Mouse (Mus musculus): Measurements from ENCODE around the gene Ptger1. TPM values are rescaled to one million over a fixed set of nuclear protein-coding genes. Genes with fewer than 3 reads are reported as not detected.
A peak's percentile ranks its signal among the peaks of the same experiment; 100 is the strongest.

Gene Ptger1
- polyA plus RNA-seq, 1 experiment from 2014 or later: 1.5 TPM

- no peak for ATAC-seq (ENCODE audit: insufficient number of reproducible peaks, insufficient read depth, low FRiP score, low TSS enrichment, low read depth)
- peaks cover 89% of the 10 kb centered on the region for H3K36me3 ChIP-seq
- no peaks in the 10 kb centered on the region for H3K27me3 ChIP-seq
- H3K4me3 ChIP-seq: no peak overlapping the region
- no peaks in the 10 kb centered on the region for H3K9me3 ChIP-seq
- no peak overlapping the region for H3K27ac ChIP-seq
- no peaks in the 10 kb centered on the region for H3K4me1 ChIP-seq
- 82% methylated on average over 5 of the region's 5 CpGs for WGBS
- H3K4me2 ChIP-seq: no peak overlapping the region
- H3K9ac ChIP-seq: no peak overlapping the region
Observed at GRCm38 (mm10) chr8:83674497-83674896, 8.0 kb downstream of the Ptger1 start.

GRCm38 (mm10) chr8:83679866-83680265, 13.4 kb downstream of the Ptger1 start:
- Histone ChIP-seq H3K9me3 (no peaks in the 10 kb centered on the region), H3K4me2 (no peak overlapping the region), H3K27me3 (no peaks in the 10 kb centered on the region), H3K27ac (peak overlapping the region; percentile 90; the same call in 1 of the 2 replicates), H3K36me3 (peaks cover 75% of the 10 kb centered on the region), H3K4me3 (no peak overlapping the region), H3K4me1 (peaks cover 30% of the 10 kb centered on the region), H3K9ac (0 out of 2 replicates have a peak overlapping the region, but pooled peaks have one; percentile 47)
- ATAC-seq (ENCODE audit: insufficient number of reproducible peaks, insufficient read depth, low FRiP score, low TSS enrichment, low read depth): no peak
- WGBS: 90% methylated on average over 12 of the region's 12 CpGs

GRCm38 (mm10) chr8:83680603-83681002, 14.1 kb downstream of the Ptger1 start:
- Histone ChIP-seq H3K27ac (peak overlapping the region; percentile 90), H3K9me3 (no peaks in the 10 kb centered on the region), H3K4me1 (peaks cover 30% of the 10 kb centered on the region), H3K27me3 (no peaks in the 10 kb centered on the region), H3K4me3 (no peak overlapping the region), H3K4me2 (no peak overlapping the region), H3K9ac (0 out of 2 replicates have a peak overlapping the region, but pooled peaks have one; percentile 41), H3K36me3 (peaks cover 75% of the 10 kb centered on the region)
- WGBS: 40% methylated on average over 5 of the region's 5 CpGs
- no peak for ATAC-seq (ENCODE audit: insufficient number of reproducible peaks, insufficient read depth, low FRiP score, low TSS enrichment, low read depth)

GRCm38 (mm10) chr8:83681099-83681498, 14.6 kb downstream of the Ptger1 start:
- Histone ChIP-seq H3K4me1 (peaks cover 30% of the 10 kb centered on the region), H3K36me3 (peaks cover 77% of the 10 kb centered on the region), H3K27ac (peak overlapping the region; percentile 90), H3K4me3 (no peak overlapping the region), H3K9ac (0 out of 2 replicates have a peak overlapping the region, but pooled peaks have one; percentile 41), H3K9me3 (no peaks in the 10 kb centered on the region), H3K27me3 (no peaks in the 10 kb centered on the region), H3K4me2 (no peak overlapping the region)
- no peak for ATAC-seq (ENCODE audit: insufficient number of reproducible peaks, insufficient read depth, low FRiP score, low TSS enrichment, low read depth)
- WGBS: 14% methylated on average over 6 of the region's 6 CpGs

- Histone ChIP-seq H3K36me3 (peaks cover 58% of the 10 kb centered on the region), H3K9ac (no peak overlapping the region), H3K4me3 (no peak overlapping the region), H3K9me3 (no peaks in the 10 kb centered on the region), H3K4me1 (peaks cover 34% of the 10 kb centered on the region), H3K27me3 (no peaks in the 10 kb centered on the region), H3K4me2 (no peak overlapping the region), H3K27ac (no peak overlapping the region)
- no peak for ATAC-seq (ENCODE audit: insufficient number of reproducible peaks, insufficient read depth, low FRiP score, low TSS enrichment, low read depth)
- WGBS: 92% methylated on average over 9 of the region's 9 CpGs
Observed at GRCm38 (mm10) chr8:83684517-83684916, 18.0 kb downstream of the Ptger1 start.

- H3K36me3 ChIP-seq: peaks cover 57% of the 10 kb centered on the region
- 90% methylated on average over 6 of the region's 6 CpGs for WGBS
- no peaks in the 10 kb centered on the region for H3K9me3 ChIP-seq
Observed at GRCm38 (mm10) chr8:83689264-83689663, 22.8 kb downstream of the Ptger1 start.

GRCm38 (mm10) chr8:83693609-83694236, 27.2 kb downstream of the Ptger1 start:
- Histone ChIP-seq H3K4me2 (no peak overlapping the region), H3K4me1 (peaks cover 28% of the 10 kb centered on the region), H3K9me3 (no peaks in the 10 kb centered on the region), H3K27me3 (no peaks in the 10 kb centered on the region), H3K36me3 (peaks cover 34% of the 10 kb centered on the region), H3K9ac (no peak overlapping the region), H3K4me3 (no peak overlapping the region), H3K27ac (no peak overlapping the region)
- no peak for ATAC-seq (ENCODE audit: insufficient number of reproducible peaks, insufficient read depth, low FRiP score, low TSS enrichment, low read depth)
- 77% methylated on average over 10 of the region's 10 CpGs for WGBS

More at GRCm38 (mm10) chr8:83689264-83689663, 22.8 kb downstream of the Ptger1 start:
- H3K4me1 ChIP-seq: 0 out of 2 replicates have a peak, but pooled peaks cover 11% of the 10 kb centered on the region
- no peak overlapping the region for H3K9ac ChIP-seq
- H3K27me3 ChIP-seq: no peaks in the 10 kb centered on the region
- H3K27ac ChIP-seq: no peak overlapping the region
- ATAC-seq (ENCODE audit: insufficient number of reproducible peaks, insufficient read depth, low FRiP score, low TSS enrichment, low read depth): no peak
- no peak overlapping the region for H3K4me3 ChIP-seq
- no peak overlapping the region for H3K4me2 ChIP-seq

GRCm38 (mm10) chr8:83694369-83695160, 28.1 kb downstream of the Ptger1 start:
- H3K4me3 ChIP-seq: no peak overlapping the region
- H3K4me1 ChIP-seq: peaks cover 32% of the 10 kb centered on the region
- no peaks in the 10 kb centered on the region for H3K27me3 ChIP-seq
- H3K4me2 ChIP-seq: no peak overlapping the region
- no peak for ATAC-seq (ENCODE audit: insufficient number of reproducible peaks, insufficient read depth, low FRiP score, low TSS enrichment, low read depth)
- H3K9me3 ChIP-seq: no peaks in the 10 kb centered on the region
- no peak overlapping the region for H3K27ac ChIP-seq
- WGBS: 84% methylated on average over 11 of the region's 11 CpGs
- H3K9ac ChIP-seq: no peak overlapping the region
- H3K36me3 ChIP-seq: peaks cover 29% of the 10 kb centered on the region

GRCm38 (mm10) chr8:83695351-83696106, 29.1 kb downstream of the Ptger1 start:
- Histone ChIP-seq H3K9ac (no peak overlapping the region), H3K4me1 (peaks cover 41% of the 10 kb centered on the region), H3K4me3 (no peak overlapping the region), H3K4me2 (no peak overlapping the region), H3K36me3 (peaks cover 23% of the 10 kb centered on the region), H3K27me3 (no peaks in the 10 kb centered on the region), H3K9me3 (no peaks in the 10 kb centered on the region), H3K27ac (no peak overlapping the region)
- WGBS: 83% methylated on average over 9 of the region's 17 CpGs
- ATAC-seq (ENCODE audit: insufficient number of reproducible peaks, insufficient read depth, low FRiP score, low TSS enrichment, low read depth): no peak

GRCm38 (mm10) chr8:83697374-83698220, 31.1 kb downstream of the Ptger1 start:
- 37% methylated on average over 19 of the region's 19 CpGs for WGBS
- Histone ChIP-seq H3K36me3 (peaks cover 2% of the 10 kb centered on the region), H3K27me3 (no peaks in the 10 kb centered on the region), H3K4me3 (peak overlapping the region; percentile 85), H3K9ac (peak overlapping the region; percentile 90), H3K4me1 (peaks cover 45% of the 10 kb centered on the region), H3K4me2 (peak overlapping the region; percentile 93), H3K27ac (peak overlapping the region; percentile 80), H3K9me3 (no peaks in the 10 kb centered on the region)
- ATAC-seq (ENCODE audit: insufficient number of reproducible peaks, insufficient read depth, low FRiP score, low TSS enrichment, low read depth): no peak

GRCm38 (mm10) chr8:83698291-83698660, 31.8 kb downstream of the Ptger1 start:
- Histone ChIP-seq H3K4me2 (peak overlapping the region; percentile 93), H3K9me3 (no peaks in the 10 kb centered on the region), H3K27me3 (no peaks in the 10 kb centered on the region), H3K9ac (peak overlapping the region; percentile 90), H3K27ac (peak overlapping the region; percentile 80), H3K4me3 (peak overlapping the region; percentile 85), H3K36me3 (no peaks in the 10 kb centered on the region), H3K4me1 (peaks cover 45% of the 10 kb centered on the region)
- ATAC-seq (ENCODE audit: insufficient number of reproducible peaks, insufficient read depth, low FRiP score, low TSS enrichment, low read depth): no peak
- WGBS: 4% methylated on average over 15 of the region's 15 CpGs
